Mouse (Mus musculus) myocyte (in vitro differentiated cells): ENCODE data around the gene Drg2. TPM values are rescaled to one million over a fixed set of nuclear protein-coding genes. Genes with fewer than 3 reads are reported as not detected.

Source experiments
- H3K27me3 ChIP-seq: one replicate; pipeline ENCODE4 v1.6.1; 2011; ENCODE audit not compliant: control insufficient read depth, insufficient read depth, insufficient read length
- H3K36me3 ChIP-seq: one replicate; pipeline ENCODE4 v1.6.1; 2011; ENCODE audit not compliant: control insufficient read depth, insufficient read depth
- H3K4me2 ChIP-seq: one replicate; pipeline ENCODE4 v1.6.1; 2011; ENCODE audit warnings: low read depth, control low read depth
- H3K4me3 ChIP-seq: one replicate; pipeline ENCODE4 v1.5.1; 2011; ENCODE audit warnings: mild to moderate bottlenecking, control low read depth, moderate library complexity
- H3K79me2 ChIP-seq: one replicate; pipeline ENCODE4 v1.6.1; 2011; ENCODE audit not compliant: control insufficient read depth, insufficient read depth
- H3ac ChIP-seq: one replicate; pipeline ENCODE4 v1.6.1; 2011; ENCODE audit not compliant: control insufficient read depth, insufficient read length
- CEBPB ChIP-seq: IDR thresholded peaks from 2 replicates; pipeline ENCODE4 v1.6.1; 2011; ENCODE audit warnings: mild to moderate bottlenecking, moderate library complexity; ENCODE audit not compliant: poor library complexity, insufficient read depth, severe bottlenecking
- E2F4 ChIP-seq: IDR thresholded peaks from one replicate; pipeline ENCODE4 v1.6.1; 2011; ENCODE audit warnings: mild to moderate bottlenecking, control low read depth, moderate library complexity; ENCODE audit not compliant: insufficient read depth
- MAX ChIP-seq: IDR thresholded peaks from one replicate; pipeline ENCODE4 v1.6.1; 2011; ENCODE audit warnings: low read depth, mild to moderate bottlenecking, control low read depth
- MYOD1 ChIP-seq, 3 experiments: IDR thresholded peaks; one replicate each; pipeline ENCODE4 v1.6.1; 2011; ENCODE audit warnings: control low read depth in 2 of 3, low read depth in 2 of 3, mild to moderate bottlenecking in 2 of 3, moderate library complexity in 1 of 3; ENCODE audit not compliant: insufficient read length in 2 of 3, control insufficient read depth in 1 of 3
- MYOG ChIP-seq, 3 experiments: IDR thresholded peaks; one replicate each; pipeline ENCODE4 v1.6.1; 2011; ENCODE audit warnings: control low read depth in 2 of 3, low read depth in 2 of 3, mild to moderate bottlenecking in 2 of 3; ENCODE audit not compliant: insufficient read length in 2 of 3, control insufficient read depth in 1 of 3, insufficient read depth in 1 of 3
- POLR2A ChIP-seq: IDR thresholded peaks from one replicate; pipeline ENCODE4 v1.6.1; 2011; ENCODE audit warnings: low read depth, mild to moderate bottlenecking, control low read depth, moderate library complexity; ENCODE audit not compliant: insufficient read length
- POLR2AphosphoS2 ChIP-seq: IDR thresholded peaks from one replicate; pipeline ENCODE4 v1.6.1; 2011; ENCODE audit warnings: low read depth, control low read depth; ENCODE audit not compliant: insufficient read length
- REST ChIP-seq: IDR thresholded peaks from one replicate; pipeline ENCODE4 v1.6.1; 2011; ENCODE audit warnings: mild to moderate bottlenecking, control low read depth, moderate library complexity; ENCODE audit not compliant: insufficient read depth, insufficient read length
- SRF ChIP-seq: IDR thresholded peaks from one replicate; pipeline ENCODE4 v1.6.1; 2011; ENCODE audit warnings: low read depth; ENCODE audit not compliant: control insufficient read depth, insufficient read length
- TCF12 ChIP-seq: IDR thresholded peaks from one replicate; pipeline ENCODE4 v1.6.1; 2011; ENCODE audit warnings: mild to moderate bottlenecking, control low read depth; ENCODE audit not compliant: poor library complexity, insufficient read depth, severe bottlenecking
- TCF3 ChIP-seq: IDR thresholded peaks from one replicate; pipeline ENCODE4 v1.6.1; 2011; ENCODE audit warnings: low read depth, control low read depth; ENCODE audit not compliant: insufficient read length
- USF1 ChIP-seq: IDR thresholded peaks from one replicate; pipeline ENCODE4 v1.6.1; 2011; ENCODE audit warnings: low read depth, mild to moderate bottlenecking, control low read depth, moderate library complexity
- polyA plus RNA-seq: library from polyadenylated mRNA; unstranded; fragments of >200 nt; fragmentation: generic; extraction: Trizol; gene quantifications from one replicate; pipeline ENCODE4 v1.2.1, GENCODE M21; 2012; ENCODE audit warnings: missing spikeins

Gene Drg2
- polyA plus RNA-seq, 1 experiment, result 63.1 TPM

DNA sequence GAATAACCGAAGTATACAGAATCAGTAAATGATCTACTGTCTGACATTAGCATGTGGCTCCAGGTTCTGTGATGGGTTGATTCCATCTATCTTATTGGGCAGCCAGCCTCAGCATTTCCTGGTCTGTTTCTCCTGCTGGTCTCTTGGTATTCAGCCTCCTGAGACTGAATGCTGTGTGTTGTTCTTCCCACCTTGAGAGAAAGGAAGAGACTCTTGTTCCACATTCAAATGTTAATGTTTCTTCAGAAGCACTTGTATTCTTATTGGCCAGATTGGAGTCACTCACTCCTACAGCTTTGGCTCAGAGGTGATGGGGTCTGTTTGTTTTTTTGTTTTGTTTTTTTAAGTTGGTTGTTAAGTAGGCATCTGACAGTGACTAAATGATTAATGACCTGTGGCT lies 31.4 kb upstream of the Drg2 start:
- Histone ChIP-seq H3K4me2 (no peak overlapping the region), H3K27me3 (no peaks in the 10 kb centered on the region), H3K36me3 (peaks cover 9% of the 10 kb centered on the region), H3K79me2 (peaks cover 11% of the 10 kb centered on the region), H3ac (no peak overlapping the region), H3K4me3 (no peak overlapping the region)
- TF ChIP-seq MYOD1 (IDR thresholded peaks at IDR 0.05; ENCODE audit: control insufficient read depth in 1 of 3, insufficient read length in 2 of 3, low read depth in 2 of 3), result no peak
- TF ChIP-seq TCF12, result no peak
- TF ChIP-seq CEBPB, result no peak
- no peak for TF ChIP-seq USF1
- no peak for TF ChIP-seq MAX

GRCm38 (mm10) chr11:60426417-60426816 lies 28.0 kb upstream of the Drg2 start:
- TF ChIP-seq CEBPB (no peak), MAX (no peak), POLR2A (no peak), POLR2AphosphoS2 (no peak), MYOD1 (IDR thresholded peaks at IDR 0.05; ENCODE audit: control insufficient read depth in 1 of 3, insufficient read length in 2 of 3, low read depth in 2 of 3) (no peak), USF1 (no peak)

DNA sequence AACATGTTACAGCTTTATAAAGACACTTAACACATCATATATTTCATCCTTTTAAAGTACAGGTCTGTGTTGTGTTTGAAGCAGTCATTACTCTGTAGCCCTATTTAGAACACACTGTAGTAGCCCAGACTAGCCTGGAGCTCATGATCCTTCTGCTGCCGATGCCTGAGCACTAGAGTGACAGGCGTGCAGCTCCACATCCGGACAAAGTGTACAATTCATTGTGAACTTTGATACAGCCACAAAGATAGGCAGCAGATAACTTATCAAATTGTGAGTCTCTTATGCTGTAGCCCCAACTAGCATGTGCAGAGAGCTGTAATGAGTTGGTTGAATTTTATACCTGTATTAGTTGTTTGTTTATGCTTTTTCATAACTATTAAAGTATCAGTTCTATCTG lies 26.8 kb upstream of the Drg2 start:
- Histone ChIP-seq H3K4me3 (no peak overlapping the region), H3K4me2 (no peak overlapping the region), H3K27me3 (no peaks in the 10 kb centered on the region), H3K36me3 (peaks cover 12% of the 10 kb centered on the region), H3ac (no peak overlapping the region), H3K79me2 (no peaks in the 10 kb centered on the region)
- TF ChIP-seq POLR2A (no peak), TCF3 (no peak), MYOG (IDR thresholded peaks at IDR 0.05; ENCODE audit: control insufficient read depth in 1 of 3, insufficient read depth in 1 of 3, insufficient read length in 2 of 3, low read depth in 2 of 3) (no peak), MAX (no peak), USF1 (no peak), MYOD1 (IDR thresholded peaks at IDR 0.05; ENCODE audit: control insufficient read depth in 1 of 3, insufficient read length in 2 of 3, low read depth in 2 of 3) (no peak), REST (no peak), POLR2AphosphoS2 (no peak), TCF12 (no peak), E2F4 (no peak), CEBPB (no peak), SRF (no peak)

More at GRCm38 (mm10) chr11:60426417-60426816, 28.0 kb upstream of the Drg2 start:
- Histone ChIP-seq H3K27me3 (no peaks in the 10 kb centered on the region), H3K4me3 (no peak overlapping the region), H3K36me3 (peaks cover 12% of the 10 kb centered on the region), H3K4me2 (no peak overlapping the region), H3K79me2 (no peaks in the 10 kb centered on the region), H3ac (no peak overlapping the region)

GRCm38 (mm10) chr11:60433501-60433900 lies 20.9 kb upstream of the Drg2 start:
- Histone ChIP-seq H3K79me2 (no peaks in the 10 kb centered on the region), H3K36me3 (peaks cover 12% of the 10 kb centered on the region), H3ac (no peak overlapping the region), H3K27me3 (no peaks in the 10 kb centered on the region), H3K4me3 (no peak overlapping the region), H3K4me2 (no peak overlapping the region)
- no peak for TF ChIP-seq TCF12
- TF ChIP-seq SRF, result no peak
- no peak for TF ChIP-seq MAX
- no peak for TF ChIP-seq MYOD1 (IDR thresholded peaks at IDR 0.05; ENCODE audit: control insufficient read depth in 1 of 3, insufficient read length in 2 of 3, low read depth in 2 of 3)
- TF ChIP-seq POLR2A, result no peak
- TF ChIP-seq USF1, result no peak
- TF ChIP-seq MYOG (IDR thresholded peaks at IDR 0.05; ENCODE audit: control insufficient read depth in 1 of 3, insufficient read depth in 1 of 3, insufficient read length in 2 of 3, low read depth in 2 of 3), result no peak
- TF ChIP-seq TCF3, result no peak
- no peak for TF ChIP-seq POLR2AphosphoS2
- TF ChIP-seq CEBPB, result no peak
- TF ChIP-seq E2F4, result no peak
- TF ChIP-seq REST, result no peak

- no peak overlapping the region for H3K4me2 ChIP-seq
- H3K36me3 ChIP-seq, result peaks cover 11% of the 10 kb centered on the region
- no peak overlapping the region for H3K4me3 ChIP-seq
- H3K27me3 ChIP-seq, result no peaks in the 10 kb centered on the region
- TF ChIP-seq POLR2AphosphoS2, result no peak
- no peak for TF ChIP-seq USF1
- no peak for TF ChIP-seq MYOG (IDR thresholded peaks at IDR 0.05; ENCODE audit: control insufficient read depth in 1 of 3, insufficient read depth in 1 of 3, insufficient read length in 2 of 3, low read depth in 2 of 3)
- TF ChIP-seq TCF3, result no peak
- H3ac ChIP-seq, result no peak overlapping the region
- no peaks in the 10 kb centered on the region for H3K79me2 ChIP-seq
Measured at GRCm38 (mm10) chr11:60435133-60435532, 19.3 kb upstream of the Drg2 start.
